Mouse (Mus musculus) midbrain, postnatal 0 days (tissue): ENCODE measurements around the gene Araf. TPM values are rescaled to one million over a fixed set of nuclear protein-coding genes. Genes with fewer than 3 reads are reported as not detected.

Source experiments
- ATAC-seq: fragments of 200-750 bp; cut with Nextera tagmentation; 2 replicates; pipeline ENCODE4 v1.8.0; 2017; ENCODE audit warnings: moderate number of reproducible peaks, mild to moderate bottlenecking, moderate TSS enrichment, moderate library complexity; ENCODE audit not compliant: low FRiP score
- DNase-seq: peaks from one replicate; pipeline ENCODE4 v3.0.0-alpha.2; 2015; ENCODE audit warnings: low spot score
- H3K27ac ChIP-seq: fragments of 300-500 bp; sonication (generic); 2 replicates; pipeline ENCODE4 v1.5.1; 2014; ENCODE audit warnings: low read depth, mild to moderate bottlenecking, low read length, mixed read lengths
- H3K27me3 ChIP-seq: fragments of 300-500 bp; sonication (generic); 2 replicates; pipeline ENCODE4 v1.6.1; 2014; ENCODE audit warnings: low read length, control low read depth, mixed read lengths; ENCODE audit not compliant: insufficient read depth
- H3K36me3 ChIP-seq: fragments of 300-500 bp; sonication (generic); 2 replicates; pipeline ENCODE4 v1.6.1; 2014; ENCODE audit warnings: low read length, control low read depth, mixed read lengths; ENCODE audit not compliant: insufficient read depth
- H3K4me1 ChIP-seq: fragments of 300-500 bp; sonication (generic); 2 replicates; pipeline ENCODE4 v1.6.1; 2014; ENCODE audit warnings: mild to moderate bottlenecking, control low read depth, antibody characterized with exemption, low read length, mixed read lengths; ENCODE audit not compliant: insufficient read depth
- H3K4me2 ChIP-seq: fragments of 300-500 bp; sonication (generic); 2 replicates; pipeline ENCODE4 v1.6.1; 2014; ENCODE audit warnings: low read depth, mild to moderate bottlenecking, low read length, mixed read lengths; ENCODE audit not compliant: poor library complexity, severe bottlenecking
- H3K4me3 ChIP-seq: fragments of 300-500 bp; sonication (generic); 2 replicates; pipeline ENCODE4 v1.5.1; 2014; ENCODE audit warnings: low read depth, mild to moderate bottlenecking, low read length, moderate library complexity
- H3K9ac ChIP-seq: fragments of 300-500 bp; sonication (generic); replicated peaks from 2 replicates; pipeline ENCODE4 v1.6.1; 2014; ENCODE audit warnings: mild to moderate bottlenecking, low read length, moderate library complexity, mixed read lengths; ENCODE audit not compliant: poor library complexity, severe bottlenecking
- H3K9me3 ChIP-seq: fragments of 300-500 bp; sonication (generic); 2 replicates; pipeline ENCODE4 v1.6.1; 2016; ENCODE audit warnings: low read length, control low read depth
- CTCF ChIP-seq: IDR thresholded peaks from 2 replicates; pipeline ENCODE4 v1.5.1; 2016; ENCODE audit warnings: antibody characterized with exemption, mild to moderate bottlenecking
- WGBS: fragments of 180-500 bp; shearing (Covaris S2); extraction: QIAGEN DNeasy Blood & Tissue Kit; methylation state at CpG from one replicate; pipeline ENCODE4 v1.1.7; 2014; 5-methylcytosine and 5-hydroxymethylcytosine counted together
- polyA plus RNA-seq: library from polyadenylated mRNA; unstranded; fragments of >200 nt; fragmentation: Nextera tagmentation; extraction: Ambion mirVana; gene quantifications from 2 replicates; pipeline ENCODE4 v1.2.1, GENCODE M21; 2015
- total RNA-seq: library from RNA; depleted of rRNA; stranded (reverse); fragments of >200 nt; gene quantifications from 2 replicates; pipeline ENCODE4 v1.2.3, GENCODE M21; 2014

Gene Araf
- total and polyA plus RNA-seq, 2 experiments from 2014 or later, result 262 to 424 TPM

GRCm38 (mm10) chrX:20819708-20820426 lies 22.3 kb downstream of the Araf start:
- Histone ChIP-seq H3K27me3 (no peaks in the 10 kb centered on the region), H3K9ac (0 out of 2 replicates have a peak overlapping the region, but pooled peaks have one; percentile 40), H3K27ac (peak overlapping the region; percentile 82), H3K4me3 (peak overlapping the region; percentile 24), H3K36me3 (no peaks in the 10 kb centered on the region), H3K4me2 (peak overlapping the region; percentile 42), H3K4me1 (no peaks in the 10 kb centered on the region), H3K9me3 (no peaks in the 10 kb centered on the region)
- WGBS, result 51% methylated on average over 8 of the region's 8 CpGs
- ATAC-seq, result peak; percentile 75
- TF ChIP-seq CTCF, result peak; percentile 58
- DNase-seq, result peak; percentile 62

GRCm38 (mm10) chrX:20828934-20829333 lies 31.3 kb downstream of the Araf start:
- no peak overlapping the region for H3K9ac ChIP-seq

GRCm38 (mm10) chrX:20847232-20847631 lies 49.6 kb downstream of the Araf start:
- no peak overlapping the region for H3K4me3 ChIP-seq
- DNase-seq, result no peak
- H3K4me1 ChIP-seq, result no peaks in the 10 kb centered on the region
- no peak overlapping the region for H3K9ac ChIP-seq
- H3K4me2 ChIP-seq, result no peak overlapping the region
- no peaks in the 10 kb centered on the region for H3K27me3 ChIP-seq
- H3K27ac ChIP-seq, result peak overlapping the region; percentile 69; the same call in 1 of the 2 replicates
- no peaks in the 10 kb centered on the region for H3K9me3 ChIP-seq
- 91% methylated on average over 3 of the region's 3 CpGs for WGBS
- no peak for TF ChIP-seq CTCF
- H3K36me3 ChIP-seq, result peaks cover 4% of the 10 kb centered on the region; the same call in 1 of the 2 replicates
- no peak for ATAC-seq

More at GRCm38 (mm10) chrX:20828934-20829333, 31.3 kb downstream of the Araf start:
- no peak overlapping the region for H3K4me3 ChIP-seq
- DNase-seq (peak; percentile 71), ATAC-seq (peak; percentile 84; the same call in 1 of the 2 replicates)
- peak; percentile 63 for TF ChIP-seq CTCF
- no peaks in the 10 kb centered on the region for H3K36me3 ChIP-seq
- no peaks in the 10 kb centered on the region for H3K9me3 ChIP-seq
- 29% methylated on average over 5 of the region's 5 CpGs for WGBS
- H3K4me1 ChIP-seq, result no peaks in the 10 kb centered on the region
- H3K27ac ChIP-seq, result no peak overlapping the region
- H3K4me2 ChIP-seq, result no peak overlapping the region
- no peaks in the 10 kb centered on the region for H3K27me3 ChIP-seq

- no peak overlapping the region for H3K9ac ChIP-seq
- TF ChIP-seq CTCF, result no peak
- peak overlapping the region; percentile 69 for H3K27ac ChIP-seq
- H3K4me1 ChIP-seq, result no peaks in the 10 kb centered on the region
- no peak overlapping the region for H3K4me3 ChIP-seq
- ATAC-seq (peak; percentile 51), DNase-seq (no peak)
- no peaks in the 10 kb centered on the region for H3K27me3 ChIP-seq
- H3K9me3 ChIP-seq, result no peaks in the 10 kb centered on the region
- H3K36me3 ChIP-seq, result peaks cover 4% of the 10 kb centered on the region; the same call in 1 of the 2 replicates
- WGBS, result 19% methylated on average over 2 of the region's 2 CpGs
- H3K4me2 ChIP-seq, result peak overlapping the region; percentile 26
Observed at GRCm38 (mm10) chrX:20847816-20848215, 50.2 kb downstream of the Araf start.

GRCm38 (mm10) chrX:20848256-20848984 lies 50.8 kb downstream of the Araf start:
- Histone ChIP-seq H3K4me3 (peak overlapping the region; percentile 53), H3K9ac (peak overlapping the region; percentile 74), H3K9me3 (no peaks in the 10 kb centered on the region), H3K36me3 (peaks cover 4% of the 10 kb centered on the region; the same call in 1 of the 2 replicates), H3K27ac (peak overlapping the region; percentile 89), H3K4me1 (no peaks in the 10 kb centered on the region), H3K4me2 (peak overlapping the region; percentile 52), H3K27me3 (no peaks in the 10 kb centered on the region)
- peak; percentile 97 for DNase-seq
- no peak for TF ChIP-seq CTCF
- ATAC-seq, result peak; percentile 97
- WGBS, result 26% methylated on average over 41 of the region's 42 CpGs

GRCm38 (mm10) chrX:20853794-20854193 lies 56.2 kb downstream of the Araf start:
- no peaks in the 10 kb centered on the region for H3K4me1 ChIP-seq
- H3K27ac ChIP-seq, result no peak overlapping the region
- H3K4me2 ChIP-seq, result no peak overlapping the region
- DNase-seq (no peak), ATAC-seq (no peak)
- peaks cover 7% of the 10 kb centered on the region; the same call in 1 of the 2 replicates for H3K36me3 ChIP-seq
- no peaks in the 10 kb centered on the region for H3K9me3 ChIP-seq
- 87% methylated on average over 7 of the region's 7 CpGs for WGBS
- H3K27me3 ChIP-seq, result no peaks in the 10 kb centered on the region
- H3K9ac ChIP-seq, result no peak overlapping the region
- no peak for TF ChIP-seq CTCF
- no peak overlapping the region for H3K4me3 ChIP-seq
